Mouse (Mus musculus) ES-E14 (cell line): ENCODE results near the gene Tbc1d2.
A peak's percentile ranks its signal among the peaks of the same experiment; 100 is the strongest.

Source experiments
- CHD2 ChIP-seq: IDR thresholded peaks from 2 replicates; pipeline ENCODE4 v1.6.1; 2014; ENCODE audit warnings: mild to moderate bottlenecking, low read depth, low read length, inconsistent platforms
- MAFK ChIP-seq: IDR thresholded peaks from 2 replicates; pipeline ENCODE4 v1.6.1; 2014; ENCODE audit warnings: mild to moderate bottlenecking, low read depth, low read length, inconsistent platforms; ENCODE audit not compliant: insufficient read depth
- ZC3H11A ChIP-seq: IDR thresholded peaks from 2 replicates; pipeline ENCODE4 v1.6.1; 2012; ENCODE audit warnings: low read depth, mild to moderate bottlenecking, inconsistent platforms, low read length, borderline replicate concordance

DNA sequence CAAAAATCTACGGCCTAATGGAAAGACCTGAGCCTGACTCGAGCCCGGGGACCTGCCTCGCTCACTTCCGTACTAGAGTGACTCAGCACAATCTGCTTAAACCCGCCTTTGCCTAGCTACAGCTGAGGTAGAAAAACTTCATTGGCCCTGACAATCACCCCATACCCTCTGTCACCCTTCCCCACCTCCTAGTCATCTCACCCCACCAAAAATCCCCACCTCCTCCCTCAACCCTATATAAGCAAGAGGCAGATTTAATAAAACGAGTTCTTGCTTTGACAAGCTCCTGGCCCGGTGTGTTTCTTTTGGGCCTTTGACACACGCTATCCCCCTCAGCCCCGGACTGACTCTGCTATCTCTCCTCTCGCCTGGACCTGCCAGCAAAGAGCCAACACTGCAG lies 18.6 kb upstream of the Tbc1d2 start:
- TF ChIP-seq ZC3H11A (no peak), CHD2 (no peak), MAFK (peak; percentile 91)
